Mouse (Mus musculus): ENCODE results near the gene Wfdc21. TPM values are rescaled to one million over a fixed set of nuclear protein-coding genes. Genes with fewer than 3 reads are reported as not detected.

The Wfdc21 gene
- polyA plus RNA-seq, 1 experiment from 2014 or later: 1.4 TPM

DNA sequence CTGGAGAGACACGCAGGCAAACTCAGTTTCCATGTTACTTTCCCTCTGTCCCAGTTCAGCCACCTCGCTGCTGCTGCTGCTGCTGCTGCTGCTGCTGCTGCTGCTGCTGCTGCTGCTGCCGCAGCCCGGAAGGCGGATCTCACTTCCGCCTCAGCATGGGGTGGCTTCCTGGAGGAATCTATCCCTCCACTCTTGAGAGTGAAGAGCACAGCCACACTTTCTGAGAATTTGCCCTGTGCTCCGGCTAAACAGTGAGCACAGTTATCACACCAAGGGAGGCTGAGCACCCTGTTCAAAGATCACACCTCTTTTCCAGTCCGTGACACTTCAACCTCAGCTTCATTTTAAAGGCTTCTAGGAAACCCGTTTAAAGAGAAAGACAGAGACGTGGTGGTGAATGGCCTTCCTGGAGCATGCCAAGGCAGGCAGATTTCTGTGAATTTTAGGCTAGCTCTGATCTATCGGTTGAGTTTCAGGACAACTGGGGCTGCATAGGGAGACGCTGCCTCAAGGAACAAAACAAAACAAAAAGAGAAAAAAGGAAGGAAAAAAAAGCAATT lies 53.2 kb downstream of the Wfdc21 start:
- Histone ChIP-seq H3K27me3 (replicated peaks; ENCODE audit: control insufficient read depth, insufficient read depth, low read length) (no peaks in the 10 kb centered on the region), H3K27ac (replicated peaks; ENCODE audit: low read depth, low read length) (no peak overlapping the region), H3K9ac (ENCODE audit: low read depth, low read length) (no peak overlapping the region), H3K9me3 (ENCODE audit: control insufficient read depth, low read length) (no peaks in the 10 kb centered on the region), H3K4me3 (ENCODE audit: low read depth, low read length) (no peak overlapping the region), H3K36me3 (ENCODE audit: control insufficient read depth, insufficient read depth, low read length) (no peaks in the 10 kb centered on the region), H3K4me1 (ENCODE audit: control insufficient read depth, insufficient read depth, low read length) (no peaks in the 10 kb centered on the region), H3K4me2 (ENCODE audit: low read depth, low read length) (no peak overlapping the region)
- DNase-seq (ENCODE audit: low spot score) (no peak), ATAC-seq (ENCODE audit: low read depth) (no peak)
- WGBS: 67% methylated on average over 12 of the region's 12 CpGs

- Histone ChIP-seq H3K9ac (ENCODE audit: low read depth, low read length) (no peak overlapping the region), H3K27ac (replicated peaks; ENCODE audit: low read depth, low read length) (no peak overlapping the region), H3K4me1 (ENCODE audit: control insufficient read depth, insufficient read depth, low read length) (no peaks in the 10 kb centered on the region), H3K27me3 (replicated peaks; ENCODE audit: control insufficient read depth, insufficient read depth, low read length) (no peaks in the 10 kb centered on the region), H3K4me3 (ENCODE audit: low read depth, low read length) (no peak overlapping the region), H3K36me3 (ENCODE audit: control insufficient read depth, insufficient read depth, low read length) (no peaks in the 10 kb centered on the region), H3K4me2 (ENCODE audit: low read depth, low read length) (no peak overlapping the region), H3K9me3 (ENCODE audit: control insufficient read depth, low read length) (no peaks in the 10 kb centered on the region)
- ATAC-seq (ENCODE audit: low read depth) (no peak), DNase-seq (ENCODE audit: low spot score) (peak; percentile 58)
- 69% methylated on average over 8 of the region's 8 CpGs for WGBS
Measured at GRCm38 (mm10) chr11:83802166-83802565, 55.4 kb downstream of the Wfdc21 start.

Other genes with a start within 250 kb of the Wfdc21 start
- not detected in 2 replicates for gene Heatr9, start 224.8 kb upstream of the Wfdc21 start, polyA plus RNA-seq (2014; fragmentation: Nextera tagmentation; extraction: Ambion mirVana)
- gene Ccl5, start 216.4 kb upstream of the Wfdc21 start, polyA plus RNA-seq (2014; fragmentation: Nextera tagmentation; extraction: Ambion mirVana): 0.87 and 1.4 TPM in 2 replicates
- gene Ccl9, start 168.3 kb upstream of the Wfdc21 start, polyA plus RNA-seq (2014; fragmentation: Nextera tagmentation; extraction: Ambion mirVana): 8.3 and 12.4 TPM in 2 replicates
- gene Ccl6, start 153.9 kb upstream of the Wfdc21 start, polyA plus RNA-seq (2014; fragmentation: Nextera tagmentation; extraction: Ambion mirVana): 2.5 and 5.0 TPM in 2 replicates
- not detected in 2 replicates for gene Rpl9-ps1, start 101.3 kb upstream of the Wfdc21 start, polyA plus RNA-seq (2014; fragmentation: Nextera tagmentation; extraction: Ambion mirVana)
- 0.93 and 1.7 TPM in 2 replicates for gene Ccl3, start 97.6 kb upstream of the Wfdc21 start, polyA plus RNA-seq (2014; fragmentation: Nextera tagmentation; extraction: Ambion mirVana)
- 0.34 and 1.0 TPM in 2 replicates for gene Ccl4, start 84.4 kb upstream of the Wfdc21 start, polyA plus RNA-seq (2014; fragmentation: Nextera tagmentation; extraction: Ambion mirVana)
- gene Wfdc17, start 42.9 kb upstream of the Wfdc21 start, polyA plus RNA-seq (2014; fragmentation: Nextera tagmentation; extraction: Ambion mirVana): 1.3 and 4.9 TPM in 2 replicates
- gene Wfdc18, start 37.9 kb upstream of the Wfdc21 start, polyA plus RNA-seq (2014; fragmentation: Nextera tagmentation; extraction: Ambion mirVana): 9.5 and 19.0 TPM in 2 replicates
- 19.2 and 26.1 TPM in 2 replicates for gene Heatr6, start 6.8 kb downstream of the Wfdc21 start, polyA plus RNA-seq (2014; fragmentation: Nextera tagmentation; extraction: Ambion mirVana)
- 0.09 TPM in 1 of 2 replicates, not detected in the other for gene Hnf1b, start 103.1 kb downstream of the Wfdc21 start, polyA plus RNA-seq (2014; fragmentation: Nextera tagmentation; extraction: Ambion mirVana)
- gene Ddx52, start 195.1 kb downstream of the Wfdc21 start, polyA plus RNA-seq (2014; fragmentation: Nextera tagmentation; extraction: Ambion mirVana): 29.0 and 33.3 TPM in 2 replicates
- gene Synrg, start 217.5 kb downstream of the Wfdc21 start, polyA plus RNA-seq (2014; fragmentation: Nextera tagmentation; extraction: Ambion mirVana): 10.1 and 11.8 TPM in 2 replicates